Mouse (Mus musculus) embryonic stem cell, embryonic (primary cell): ENCODE data around the gene Pdha1.

Source experiments
- CTCF ChIA-PET, 4 experiments: fragments of 300-600 bp in 2 of 4; fragments of 350-600 bp in 2 of 4; sonication (Branson Sonifier 250); formaldehyde crosslinking; loops; one replicate each; lab custom pipeline; 2022; ENCODE audit warnings: inconsistent platforms in 2 of 4; lab: Charles Lee
- POLR2A ChIA-PET, 4 experiments: fragments of 300-600 bp in 2 of 4; fragments of 350-600 bp in 2 of 4; sonication (Branson Sonifier 250); formaldehyde crosslinking; loops; one replicate each; lab custom pipeline; 2022; ENCODE audit warnings: antibody characterized with exemption in 4 of 4, inconsistent platforms in 1 of 4; lab: Charles Lee

Pdha1 gene

DNA sequence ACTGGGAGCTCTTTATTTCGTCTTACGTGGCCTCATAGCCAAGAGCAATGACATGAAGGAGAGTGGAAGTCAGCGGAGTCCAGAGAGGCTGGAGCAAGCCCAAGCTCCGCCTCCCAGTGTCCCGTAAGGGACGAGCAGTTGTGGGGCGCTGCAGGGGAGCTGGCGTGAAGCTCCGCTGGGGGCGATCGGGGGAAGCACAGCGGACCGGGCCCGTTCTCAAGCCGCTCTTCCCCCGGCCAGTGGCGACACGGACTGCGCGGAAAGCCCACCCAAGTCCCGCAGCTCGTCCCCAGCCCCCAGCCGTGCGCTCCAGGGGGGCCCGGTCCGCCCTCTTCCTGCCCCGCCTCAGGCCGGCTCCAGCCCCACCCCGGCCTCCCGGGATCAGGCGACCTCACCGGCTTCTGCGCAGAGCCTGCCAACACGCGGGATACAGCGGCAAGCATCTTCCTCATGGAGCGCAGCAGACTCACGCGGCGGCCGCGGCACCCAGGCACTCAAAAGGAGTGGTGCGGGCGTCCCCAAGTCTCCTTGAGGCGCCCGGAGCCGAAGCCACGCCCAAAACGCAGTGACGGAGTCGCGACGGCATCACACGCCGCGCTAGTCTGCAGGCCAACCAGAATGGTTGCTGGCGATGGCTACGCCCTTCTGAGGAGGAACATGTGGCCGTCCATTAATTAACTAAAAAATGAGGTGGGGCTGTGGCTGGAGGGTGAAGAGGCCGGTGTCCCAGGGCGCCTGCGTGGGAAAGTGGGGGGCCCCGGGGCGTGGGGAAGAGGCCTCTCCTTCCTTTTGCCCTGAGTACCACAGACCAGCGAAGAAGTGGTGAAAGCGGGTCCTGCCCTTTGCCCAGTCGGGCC lies at the start of gene Pdha1:
TSS of gene Pdha1 (minus strand) at position 553 of the 857 bp plus-strand sequence.
- CTCF ChIA-PET: interaction anchor here in 1 of 4 experiments (0.5 to 1.4 kb wide), 2 partner anchors 164 to 857 kb away, joined by 3 to 5 read pairs; partner anchors contain the start of gene Cdkl5
- POLR2A ChIA-PET: interaction anchor here (0.6 to 3.8 kb wide), 23 partner anchors 8 to 630 kb away, joined by 3 to 29 read pairs (median 4); partner anchors contain the start of genes Map3k15 (in 2 of the 4), Phka2 (in 1 of the 4) and Sh3kbp1 (in 1 of the 4)

DNA sequence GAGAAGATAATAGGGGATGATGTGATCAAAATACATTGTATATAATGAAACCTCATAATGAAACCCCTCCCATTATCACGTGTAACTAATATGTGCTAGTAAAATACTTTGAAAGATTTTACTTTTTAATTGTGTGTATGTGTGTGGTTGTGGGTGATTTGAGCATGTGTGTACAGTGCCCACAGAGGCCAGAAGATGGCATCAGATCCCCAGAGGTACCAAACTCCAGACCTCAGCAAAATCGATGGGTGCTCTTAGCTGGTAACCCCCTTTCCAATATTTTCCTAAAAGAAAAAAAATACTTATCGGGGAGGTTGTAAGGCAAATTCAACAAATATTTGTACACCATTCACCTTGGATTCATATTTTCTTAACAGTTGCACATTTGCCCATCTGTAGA lies 40.8 kb upstream of the Pdha1 start:
- CTCF ChIA-PET: interaction anchor here in 3 of 4 experiments (0.6 to 1.5 kb wide), 5 partner anchors 373 to 465 kb away, joined by 3 to 5 read pairs (median 4); no protein-coding TSS in a partner anchor
- POLR2A ChIA-PET: no interaction called here

DNA sequence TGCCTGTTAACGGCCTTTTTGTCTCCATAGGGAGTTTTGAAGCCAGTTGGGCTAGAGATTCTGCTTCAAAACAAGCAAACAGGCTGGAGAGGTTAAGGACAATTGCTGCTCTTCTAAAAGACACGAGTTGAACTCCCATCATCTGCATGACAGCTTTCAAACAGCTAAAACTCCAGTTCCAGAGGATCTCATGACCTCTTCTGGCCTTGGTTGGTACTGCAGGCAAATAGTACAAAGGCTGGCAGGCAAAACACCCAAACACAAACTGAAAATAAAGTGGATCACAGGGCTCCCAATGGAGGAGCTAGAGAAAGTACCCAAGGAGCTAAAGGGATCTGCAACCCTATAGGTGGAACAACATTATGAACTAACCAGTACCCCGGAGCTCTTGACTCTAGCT lies 31.9 kb upstream of the Pdha1 start:
- ChIA-PET POLR2A (interaction anchor here in 1 of 4 experiments (0.7 to 1.3 kb wide), 3 partner anchors 11 to 196 kb away, joined by 3 read pairs; partner anchors contain the start of gene Pdha1), CTCF (interaction anchor here in 2 of 4 experiments (0.6 to 1.8 kb wide), 4 partner anchors 182 to 197 kb away, joined by 3 to 9 read pairs (median 4); partner anchors contain the start of gene Map3k15 (in 2 of the 2))

DNA sequence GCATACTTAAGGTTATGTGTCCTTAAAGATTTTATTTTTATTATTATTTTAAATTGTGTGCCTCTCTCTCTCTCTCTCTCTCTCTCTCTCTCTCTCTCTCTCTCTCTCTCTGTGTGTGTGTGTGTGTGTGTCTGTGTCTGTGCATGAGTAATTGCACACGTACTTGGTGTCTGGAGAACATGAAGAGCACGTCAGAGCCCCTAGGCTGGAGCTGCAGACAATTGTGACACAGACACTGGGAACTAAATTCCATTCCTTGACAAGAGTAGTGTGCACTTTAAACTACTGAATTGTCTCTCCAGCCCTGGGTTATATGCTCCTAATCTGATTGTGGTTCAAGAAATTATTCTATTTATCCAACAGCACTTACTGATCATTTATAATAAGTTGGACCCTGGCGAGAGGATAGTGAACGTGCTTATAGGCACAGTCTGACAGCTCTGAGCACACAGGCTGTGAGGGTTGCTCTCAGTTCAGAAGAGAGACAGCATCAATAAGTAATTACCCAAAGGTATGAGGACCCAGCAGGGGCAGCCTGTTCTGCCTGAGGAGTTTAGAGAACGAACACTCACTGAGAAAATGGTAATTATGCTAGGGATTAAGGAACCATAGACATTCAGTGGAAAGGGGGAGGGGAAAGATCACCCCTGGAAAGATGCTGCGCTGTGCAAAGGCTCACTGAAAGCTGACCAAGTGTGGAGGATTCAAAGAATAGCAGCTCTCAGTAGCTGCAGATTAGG lies 28.2 kb upstream of the Pdha1 start:
- POLR2A ChIA-PET: interaction anchor here in 2 of 4 experiments (0.7 to 1.9 kb wide), 3 partner anchors 15 to 688 kb away, joined by 3 to 9 read pairs (median 3); no protein-coding TSS in a partner anchor

DNA sequence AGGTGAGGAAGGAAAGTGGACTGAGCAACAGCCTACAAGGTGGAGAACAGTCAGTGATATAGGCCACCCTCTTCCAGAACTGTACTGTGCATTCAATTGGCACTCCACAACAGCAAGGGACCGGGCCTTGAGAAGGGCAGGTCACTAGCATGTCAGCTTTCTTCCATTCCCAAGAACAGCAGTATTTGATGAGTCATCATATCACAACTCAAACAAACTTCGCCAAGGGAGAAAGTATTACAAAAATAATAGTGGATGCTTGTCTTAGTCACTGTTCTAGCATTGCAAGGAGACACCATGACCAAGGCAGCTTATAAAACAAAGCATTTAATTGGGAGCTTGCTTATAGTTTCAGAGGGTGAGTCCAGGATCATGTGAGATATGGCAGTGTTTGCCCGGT lies 26.0 kb upstream of the Pdha1 start:
- POLR2A ChIA-PET: no interaction called here
- CTCF ChIA-PET: no interaction called here

More for the DNA sequence above, 28.2 kb upstream of the Pdha1 start:
- CTCF ChIA-PET: interaction anchor here in 3 of 4 experiments (0.5 to 1.3 kb wide), 5 partner anchors 193 to 338 kb away, joined by 3 to 4 read pairs (median 3); no protein-coding TSS in a partner anchor

DNA sequence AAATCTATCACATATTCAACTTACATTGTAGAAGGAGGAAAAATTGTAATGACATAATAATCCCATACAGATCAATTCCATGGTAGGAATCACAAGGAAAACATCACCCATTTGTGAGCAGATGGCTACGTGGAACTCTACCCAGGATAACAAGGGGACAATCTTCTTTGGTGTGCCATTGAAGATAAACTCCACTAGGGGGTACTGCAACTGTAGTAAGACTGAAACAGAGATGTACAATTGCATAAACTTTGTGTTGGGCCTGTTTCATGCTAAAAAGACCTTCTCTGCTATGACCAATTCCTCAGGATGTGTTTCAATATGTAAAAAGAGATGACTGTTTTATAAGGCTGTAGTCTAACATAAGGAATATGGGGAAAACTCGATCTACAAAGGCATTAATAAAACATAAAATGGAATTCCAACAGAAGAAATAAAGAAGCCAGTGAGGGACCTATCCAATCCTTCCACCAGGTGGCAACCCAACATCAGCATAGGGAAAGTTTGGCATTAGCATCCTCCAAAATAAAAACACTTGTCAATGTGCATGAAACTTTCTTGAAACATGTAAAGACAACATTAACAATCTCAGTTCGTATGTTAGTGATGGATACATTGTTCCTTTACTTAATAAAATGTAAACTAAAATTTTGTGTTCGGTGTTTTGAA lies 15.1 kb upstream of the Pdha1 start:
- POLR2A ChIA-PET: interaction anchor here in 1 of 4 experiments (0.6 kb wide), 1 partner anchor 360 kb away, joined by 3 read pairs; no protein-coding TSS in a partner anchor
- CTCF ChIA-PET: no interaction called here

DNA sequence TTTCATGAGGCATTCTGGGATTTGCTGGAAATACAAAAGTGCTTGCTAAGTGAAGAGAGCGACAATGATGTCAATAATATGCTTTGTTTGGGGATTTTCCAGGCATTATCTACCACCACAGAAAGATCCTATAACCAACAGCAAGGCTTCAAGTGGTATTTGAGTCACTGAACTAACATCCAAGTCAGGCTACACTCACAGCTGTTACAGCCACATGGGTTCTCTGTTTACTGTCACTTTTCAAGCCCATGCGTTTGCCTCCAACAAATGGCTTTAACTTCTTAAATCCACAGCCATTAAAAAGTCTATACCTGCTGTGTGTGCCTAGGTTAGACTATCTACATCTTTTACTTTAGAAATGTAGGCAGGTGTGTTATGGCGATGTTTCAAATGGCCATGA lies 10.6 kb upstream of the Pdha1 start:
- CTCF ChIA-PET: no interaction called here
- POLR2A ChIA-PET: no interaction called here

DNA sequence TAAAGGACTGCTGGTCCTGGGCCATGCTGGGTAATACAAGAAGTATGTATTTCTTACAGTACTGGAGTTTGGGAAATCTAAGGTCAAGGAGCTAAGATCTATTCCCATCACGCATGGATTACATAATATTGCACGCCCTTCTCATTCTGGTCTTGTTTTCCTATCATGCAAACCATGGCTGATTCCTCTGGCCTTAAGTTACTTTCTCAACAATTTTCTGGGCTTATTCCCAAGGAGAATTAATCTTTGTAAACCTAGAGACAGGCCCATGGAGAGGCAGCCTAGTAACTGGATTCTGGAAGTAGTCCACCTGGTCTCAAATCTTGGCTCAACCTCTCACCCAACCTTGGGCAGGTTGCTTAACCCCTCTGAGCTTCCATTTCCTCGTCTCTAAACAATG lies 9.2 kb upstream of the Pdha1 start:
- ChIA-PET POLR2A (interaction anchor here in 1 of 4 experiments (2.2 kb wide), 1 partner anchor 10 kb away, joined by 16 read pairs; the partner anchor contains the start of gene Pdha1), CTCF (interaction anchor here in 1 of 4 experiments (0.5 kb wide), 1 partner anchor 456 kb away, joined by 8 read pairs; no protein-coding TSS in a partner anchor)

DNA sequence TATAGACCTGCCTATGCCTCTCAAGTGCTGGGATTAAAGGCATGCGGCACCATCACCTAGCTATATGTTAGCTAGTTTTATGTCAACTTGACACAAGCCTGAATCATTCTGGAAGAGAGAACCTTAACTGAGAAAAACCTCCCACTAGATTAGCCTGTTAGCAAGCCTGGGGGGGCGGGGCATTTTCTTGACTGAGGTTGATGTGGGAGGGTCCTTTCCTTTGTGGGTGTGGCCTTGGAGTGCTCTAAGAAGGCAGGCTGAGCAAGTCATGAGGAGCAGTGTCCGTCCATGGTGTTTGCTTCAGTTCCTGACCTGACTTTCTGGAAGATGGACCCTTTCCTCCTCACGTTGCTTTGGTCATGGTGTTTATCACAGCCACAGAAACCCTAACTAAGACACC lies 8.6 kb upstream of the Pdha1 start:
- POLR2A ChIA-PET: interaction anchor here in 2 of 4 experiments (1.7 to 2.2 kb wide), 2 partner anchors 10 kb away, joined by 9 to 16 read pairs; partner anchors contain the start of gene Pdha1 (in 1 of the 2)
- CTCF ChIA-PET: interaction anchor here in 1 of 4 experiments (0.5 kb wide), 1 partner anchor 457 kb away, joined by 8 read pairs; no protein-coding TSS in a partner anchor

DNA sequence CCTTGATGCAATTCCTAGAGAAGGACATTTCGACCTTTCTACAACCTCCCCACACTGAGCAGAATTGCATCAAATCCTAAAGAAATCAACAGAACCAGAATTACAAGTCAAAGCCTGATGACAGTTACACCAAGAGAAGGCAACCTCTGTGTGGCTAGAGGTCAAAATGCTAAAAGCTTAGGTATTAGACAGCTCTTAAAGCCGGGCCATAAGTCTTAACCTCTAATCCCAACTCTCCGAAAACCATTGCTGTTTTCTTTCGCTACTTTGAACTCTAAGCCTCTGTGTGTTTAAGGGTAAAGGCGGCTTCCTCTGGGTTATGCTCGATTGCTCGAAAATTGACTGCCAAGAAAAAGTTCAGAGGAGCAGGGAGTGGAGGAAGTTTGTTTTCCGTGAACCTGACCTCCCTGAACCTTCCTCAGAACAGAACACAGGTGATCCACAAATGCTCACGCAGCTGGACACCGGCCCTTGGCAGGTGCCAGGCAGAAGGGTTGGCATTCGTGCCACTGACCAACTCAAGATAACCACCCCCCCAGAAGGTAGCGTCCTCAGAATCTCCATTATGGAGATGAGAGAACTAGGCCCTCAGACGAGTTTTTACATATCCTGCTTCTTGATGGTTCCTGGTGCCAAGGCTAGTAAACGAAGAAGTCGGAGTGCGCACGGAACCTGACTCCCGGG lies 894 bp downstream of the Pdha1 start:
- ChIA-PET POLR2A (interaction anchor here in 3 of 4 experiments (0.6 to 3.8 kb wide), 21 partner anchors 9 to 629 kb away, joined by 3 to 29 read pairs (median 4); partner anchors contain the start of genes Map3k15 (in 2 of the 3) and Phka2 (in 1 of the 3)), CTCF (interaction anchor here in 1 of 4 experiments (1.2 to 1.4 kb wide), 2 partner anchors 10 to 163 kb away, joined by 3 to 5 read pairs; no protein-coding TSS in a partner anchor)

DNA sequence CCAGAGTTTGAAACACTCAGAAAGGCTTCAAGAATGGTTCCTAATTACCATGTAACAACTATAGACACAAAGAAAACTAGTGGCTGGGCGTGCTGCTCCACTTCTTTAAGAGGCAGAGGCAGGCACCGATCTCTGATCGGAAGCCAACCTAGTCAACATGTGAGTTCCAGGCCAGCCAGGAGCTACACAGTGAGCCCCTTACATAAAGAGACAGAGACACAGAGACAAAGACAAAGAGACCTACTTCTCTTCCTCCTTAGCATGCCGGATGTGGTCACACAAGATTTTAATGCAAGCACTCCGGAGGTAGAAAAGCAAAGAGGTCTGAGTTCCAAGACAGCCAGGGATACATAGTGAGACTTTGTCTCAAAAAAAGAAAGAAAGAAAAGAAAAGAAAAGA lies 2.1 kb downstream of the Pdha1 start:
- POLR2A ChIA-PET: interaction anchor here in 2 of 4 experiments (0.7 to 3.8 kb wide), 11 partner anchors 8 to 858 kb away, joined by 3 to 29 read pairs (median 10); partner anchors contain the start of gene Cdkl5 (in 1 of the 2)
- CTCF ChIA-PET: interaction anchor here in 1 of 4 experiments (1.2 kb wide), 1 partner anchor 9 kb away, joined by 3 read pairs; no protein-coding TSS in a partner anchor

DNA sequence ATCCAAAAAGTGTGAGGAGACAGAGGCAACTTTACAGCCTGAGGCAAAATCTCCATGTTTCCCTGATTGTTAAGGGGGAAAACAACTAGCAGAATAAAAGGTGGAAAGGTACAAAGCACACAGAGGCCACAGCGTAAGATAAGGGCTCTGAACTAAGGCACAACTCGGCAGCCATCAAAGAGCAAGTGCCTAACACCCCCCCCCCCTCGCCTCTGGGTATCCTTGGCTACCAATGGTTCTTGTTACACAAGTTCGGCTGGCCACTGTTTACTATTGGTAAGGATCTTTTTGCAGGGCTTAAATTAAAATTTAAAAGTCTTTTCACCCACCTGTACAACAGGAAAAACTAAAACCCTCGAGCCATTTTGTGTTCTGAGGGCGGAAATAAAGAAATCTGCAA lies 2.5 kb downstream of the Pdha1 start:
- CTCF ChIA-PET: no interaction called here
- POLR2A ChIA-PET: interaction anchor here in 2 of 4 experiments (1.1 to 3.8 kb wide), 8 partner anchors 8 to 859 kb away, joined by 4 to 21 read pairs (median 10); partner anchors contain the start of gene Cdkl5 (in 1 of the 2)

DNA sequence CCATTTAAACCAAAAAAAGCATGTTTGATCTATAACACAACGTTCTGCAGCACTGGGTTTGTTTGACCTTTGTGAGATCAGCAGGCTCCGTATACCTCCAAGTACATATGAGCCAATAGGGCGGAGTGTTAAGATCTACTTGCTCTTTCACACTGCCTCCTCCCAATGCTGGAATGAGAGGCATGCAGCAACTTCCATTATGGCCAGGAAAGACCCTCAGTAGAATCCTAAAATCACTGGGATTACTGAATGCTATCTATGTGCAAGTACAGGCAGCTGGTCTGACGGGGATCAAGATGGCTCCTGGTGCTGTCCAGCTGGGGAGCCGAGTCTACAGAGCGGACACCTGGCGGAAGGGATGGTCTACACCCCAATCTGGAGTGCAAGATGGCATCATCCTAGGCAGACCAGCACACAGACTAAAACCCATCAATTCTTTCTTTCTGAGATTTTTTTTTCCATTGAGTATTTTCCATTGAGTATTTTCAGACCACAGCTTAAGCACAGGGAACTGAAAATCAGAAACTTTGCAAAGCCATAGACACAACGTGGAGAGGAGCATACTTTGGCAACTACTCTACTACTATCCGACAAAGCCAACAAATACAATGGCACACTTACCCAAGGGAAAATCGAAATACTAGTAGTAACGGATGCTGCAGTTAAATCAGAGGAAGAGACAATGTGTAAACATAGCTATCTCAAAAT lies 3.9 kb downstream of the Pdha1 start:
- CTCF ChIA-PET: no interaction called here
- POLR2A ChIA-PET: interaction anchor here in 2 of 4 experiments (0.6 to 2.6 kb wide), 3 partner anchors 9 to 91 kb away, joined by 3 to 8 read pairs (median 3); no protein-coding TSS in a partner anchor

DNA sequence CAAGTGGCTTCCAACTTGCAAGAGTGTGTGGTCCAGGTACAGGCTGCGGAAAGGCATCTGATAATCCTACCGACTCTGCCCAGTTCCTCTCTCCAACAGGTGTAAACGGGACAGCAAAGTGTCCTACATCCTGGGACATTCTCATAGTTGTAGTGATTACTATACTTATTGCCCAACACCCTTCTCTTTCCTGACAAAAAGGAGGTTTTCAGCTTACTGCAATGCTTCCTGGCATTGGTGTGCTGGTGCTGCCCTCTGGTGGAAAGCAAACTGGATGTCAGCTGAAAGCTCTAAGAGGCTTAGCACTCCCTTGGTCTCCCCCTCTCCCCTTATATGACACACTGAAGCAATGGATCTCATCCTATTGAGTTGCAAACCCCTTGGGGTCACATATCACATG lies 21.6 kb downstream of the Pdha1 start:
- ChIA-PET POLR2A (interaction anchor here in 2 of 4 experiments (0.9 to 1.2 kb wide), 2 partner anchors 9 to 20 kb away, joined by 4 read pairs; no protein-coding TSS in a partner anchor), CTCF (interaction anchor here in 3 of 4 experiments (0.9 to 2.0 kb wide), 7 partner anchors 11 to 489 kb away, joined by 3 to 9 read pairs (median 6); partner anchors contain the start of genes Map3k15 (in 2 of the 3) and Sh3kbp1 (in 1 of the 3))

DNA sequence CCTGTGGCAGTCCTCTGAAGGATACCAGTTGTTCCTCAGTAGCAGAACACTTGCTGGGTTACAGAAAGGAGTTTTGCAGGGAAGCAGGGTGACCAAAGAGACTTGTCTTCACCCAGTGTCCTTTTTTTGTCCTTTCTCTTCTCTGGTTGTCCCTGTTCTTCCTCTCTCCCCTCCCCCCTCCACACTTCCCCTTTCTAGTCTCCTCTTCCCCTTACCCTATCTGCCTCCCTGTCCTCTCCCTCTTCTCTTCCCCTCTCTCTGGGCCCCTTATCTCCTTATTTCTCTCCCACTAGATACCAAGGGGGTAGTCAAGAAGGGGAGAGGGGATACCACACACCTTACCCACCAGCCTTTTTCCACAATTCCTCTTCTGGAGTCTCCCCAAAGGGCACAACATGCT lies 22.1 kb downstream of the Pdha1 start:
- POLR2A ChIA-PET: interaction anchor here in 2 of 4 experiments (0.9 to 1.2 kb wide), 2 partner anchors 10 to 20 kb away, joined by 4 read pairs; no protein-coding TSS in a partner anchor

DNA sequence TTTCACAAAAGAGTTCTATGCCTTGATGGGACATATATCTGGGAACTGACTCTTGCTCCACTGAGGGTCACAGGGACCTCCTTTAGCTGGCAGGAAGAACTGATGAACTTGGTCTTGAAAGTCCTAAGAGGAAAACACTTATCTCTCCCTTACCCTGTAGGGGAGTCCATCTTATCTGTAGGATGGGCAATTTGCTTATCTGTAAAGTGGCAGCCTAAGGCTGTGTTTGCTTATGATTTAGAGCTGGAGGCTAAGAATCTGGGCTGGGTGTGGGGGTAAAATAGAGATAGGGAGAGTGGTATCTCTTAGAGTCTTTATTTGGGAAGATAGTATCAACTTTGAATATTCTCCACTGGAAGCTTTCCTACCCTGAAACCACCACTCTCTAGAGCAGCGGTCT lies 24.4 kb downstream of the Pdha1 start:
- POLR2A ChIA-PET: no interaction called here
- CTCF ChIA-PET: no interaction called here

More for the DNA sequence above, 22.1 kb downstream of the Pdha1 start:
- CTCF ChIA-PET: interaction anchor here in 3 of 4 experiments (1.0 to 2.0 kb wide), 6 partner anchors 12 to 488 kb away, joined by 3 to 9 read pairs (median 6); partner anchors contain the start of genes Map3k15 (in 2 of the 3) and Sh3kbp1 (in 1 of the 3)
